Mouse (Mus musculus): Measurements from ENCODE around the gene Lmo7.

Lmo7 gene

GRCm38 (mm10) chr14:101872846-101873245 lies 143.1 kb downstream of the Lmo7 start:
- DNase-seq (ENCODE audit: low read depth, low spot score), result no peak

GRCm38 (mm10) chr14:101878346-101879049 lies 148.7 kb downstream of the Lmo7 start:
- DNase-seq (ENCODE audit: low read depth, low spot score), result no peak

GRCm38 (mm10) chr14:101879050-101879694 lies 149.4 kb downstream of the Lmo7 start:
- no peak for DNase-seq (ENCODE audit: low read depth, low spot score)

DNA sequence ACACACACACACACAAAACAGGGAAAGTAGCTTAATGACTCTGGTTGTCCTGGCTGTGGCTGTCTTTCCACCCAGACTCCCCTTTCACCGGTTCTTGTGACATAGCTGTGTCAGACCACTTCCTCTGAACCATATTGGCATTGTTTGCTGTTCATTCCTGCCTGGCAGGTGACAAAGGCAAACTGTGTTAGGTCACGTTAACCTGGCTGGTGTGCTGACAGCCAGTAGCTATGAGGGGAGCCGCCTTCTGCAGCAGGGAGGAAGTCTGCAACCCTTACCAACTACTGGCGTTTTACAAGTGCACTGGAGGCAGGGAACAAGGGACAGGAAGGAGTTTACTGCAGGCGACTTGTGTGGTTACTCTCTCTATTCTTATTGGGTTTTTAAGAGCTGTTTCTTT lies 153.2 kb downstream of the Lmo7 start:
- DNase-seq (ENCODE audit: low read depth, low spot score), result no peak

- no peak for DNase-seq (ENCODE audit: low read depth, low spot score)
Observed at GRCm38 (mm10) chr14:101883787-101884186, 154.0 kb downstream of the Lmo7 start.

DNA sequence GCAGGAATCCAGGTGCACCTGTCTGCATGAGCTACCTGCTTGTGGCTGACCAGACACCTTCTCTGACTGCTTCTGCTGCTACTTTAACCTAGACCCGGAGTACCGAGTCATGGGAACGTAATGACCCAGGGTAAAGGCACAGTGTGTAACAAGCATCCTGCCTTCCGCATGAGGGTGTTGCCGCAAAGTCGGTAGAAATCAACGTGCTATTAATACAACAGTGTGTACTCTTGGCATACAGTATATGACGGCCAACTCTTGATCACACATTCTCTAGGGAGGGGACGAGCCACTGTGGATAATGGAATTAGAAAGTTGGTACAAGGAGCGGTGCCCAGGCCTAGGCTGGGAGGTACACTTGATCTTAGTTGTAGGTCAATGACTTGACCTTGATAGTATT lies 156.6 kb downstream of the Lmo7 start:
- DNase-seq (ENCODE audit: low read depth, low spot score), result no peak

DNA sequence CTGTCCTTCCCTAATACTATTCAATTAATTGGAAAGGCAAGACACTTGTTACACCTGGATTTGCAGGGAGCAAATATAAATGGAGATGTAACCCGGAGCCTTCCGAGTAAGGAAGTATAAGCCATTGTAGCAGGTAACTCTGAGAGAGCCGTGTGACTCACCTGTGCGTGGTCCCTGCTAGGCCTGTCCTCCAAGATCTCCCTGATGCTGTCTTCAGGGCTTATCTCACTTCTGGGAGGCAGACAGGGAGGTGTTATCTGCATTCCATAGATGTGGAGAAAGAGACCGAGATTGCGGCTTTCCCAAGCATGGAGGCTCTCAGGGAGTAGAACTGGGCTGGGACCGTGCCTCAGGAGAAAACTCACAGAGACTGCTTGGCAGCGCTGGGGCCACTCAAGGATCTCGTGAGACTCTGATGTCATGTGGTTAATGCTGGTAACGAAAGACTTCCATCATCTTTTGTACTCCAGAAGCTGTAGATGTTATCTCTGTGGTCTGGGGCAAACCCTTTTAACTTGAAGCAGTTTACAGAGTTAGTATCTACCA lies 162.2 kb downstream of the Lmo7 start:
- DNase-seq (ENCODE audit: low read depth, low spot score), result no peak

GRCm38 (mm10) chr14:101892496-101892895 lies 162.7 kb downstream of the Lmo7 start:
- DNase-seq (ENCODE audit: low read depth, low spot score), result no peak

- no peak for DNase-seq (ENCODE audit: low read depth, low spot score)
Observed at GRCm38 (mm10) chr14:101893215-101893614, 163.5 kb downstream of the Lmo7 start.

- DNase-seq (ENCODE audit: low read depth, low spot score), result no peak
Observed at GRCm38 (mm10) chr14:101898250-101898649, 168.5 kb downstream of the Lmo7 start.

DNA sequence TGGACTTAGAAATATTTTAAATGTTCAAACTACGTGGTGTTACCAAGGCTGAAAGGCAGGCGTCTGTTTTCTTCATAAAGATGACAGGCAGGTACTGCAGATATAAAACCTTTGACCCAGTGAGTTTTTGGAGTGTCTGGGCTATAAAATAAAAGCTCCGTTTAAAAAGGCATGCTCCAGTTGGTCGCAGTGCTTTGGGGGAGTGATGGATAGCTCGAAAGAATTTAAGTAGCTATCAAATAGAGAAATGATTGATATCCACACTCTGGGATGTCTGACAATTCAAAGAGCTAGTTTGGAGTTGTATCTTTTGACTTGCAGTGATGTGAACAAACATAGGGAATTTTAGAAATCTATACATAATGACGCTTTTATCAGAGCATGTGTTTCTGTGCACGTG lies 171.7 kb downstream of the Lmo7 start:
- no peak for DNase-seq (ENCODE audit: low read depth, low spot score)

DNA sequence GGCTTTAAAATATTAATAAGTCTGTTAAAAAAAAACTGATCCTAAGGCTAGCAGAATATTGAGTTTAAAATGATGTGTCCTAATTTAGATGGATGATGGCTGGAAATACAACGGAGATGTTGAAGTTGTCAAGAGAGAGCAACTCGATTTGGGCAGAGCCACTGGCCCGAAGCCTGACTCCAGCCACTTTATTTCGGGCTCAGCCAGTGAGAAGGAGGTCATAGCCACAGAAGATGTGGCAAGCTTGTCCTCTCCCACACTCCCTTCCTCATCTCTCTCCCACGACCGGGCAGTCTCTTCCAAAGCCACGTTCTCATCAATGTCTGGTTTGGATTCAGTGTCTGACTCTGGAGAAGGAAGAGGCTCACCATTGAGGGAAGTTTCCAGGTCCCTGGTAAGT lies 172.2 kb downstream of the Lmo7 start:
- no peak for DNase-seq (ENCODE audit: low read depth, low spot score)

GRCm38 (mm10) chr14:101903722-101904121 lies 174.0 kb downstream of the Lmo7 start:
- no peak for DNase-seq (ENCODE audit: low read depth, low spot score)

DNA sequence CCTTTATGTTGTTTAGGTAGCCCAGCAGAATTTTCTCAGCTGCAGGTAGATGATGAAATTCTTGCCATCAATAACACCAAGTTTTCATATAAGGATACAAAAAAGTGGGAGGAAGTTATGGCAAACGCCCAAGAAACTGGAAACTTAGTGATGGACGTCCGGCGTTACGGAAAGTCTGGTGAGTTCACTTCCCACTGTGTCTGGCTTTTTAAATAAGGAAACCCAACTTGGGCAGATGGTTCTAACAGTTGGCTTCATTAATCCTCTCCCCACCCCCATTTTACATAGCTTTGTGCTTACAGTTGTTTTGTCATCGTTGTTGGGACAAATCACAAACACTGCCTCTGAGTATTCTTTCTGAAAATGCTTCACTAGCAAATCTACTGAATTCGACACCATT lies 182.2 kb downstream of the Lmo7 start:
- no peak for DNase-seq (ENCODE audit: low read depth, low spot score)

DNA sequence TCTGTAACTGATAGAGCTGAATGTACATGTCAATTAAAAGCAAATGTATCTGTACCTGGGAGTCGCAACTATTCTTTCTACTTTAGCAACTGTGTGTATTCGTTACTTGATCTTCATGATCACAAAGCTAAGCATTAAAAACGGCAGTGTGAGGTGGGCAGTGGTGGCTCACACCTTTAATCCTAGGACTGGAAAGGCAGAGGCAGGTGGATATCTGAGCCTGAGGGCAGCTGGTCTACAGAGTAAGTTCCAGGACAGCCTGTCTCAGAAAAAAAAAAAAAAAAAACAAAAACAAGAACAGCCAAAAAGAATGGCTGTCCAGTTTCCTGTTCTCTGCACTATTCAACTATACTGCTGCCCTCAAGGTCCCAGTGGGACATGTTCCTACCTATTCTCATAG lies 182.6 kb downstream of the Lmo7 start:
- DNase-seq (ENCODE audit: low read depth, low spot score), result no peak

DNA sequence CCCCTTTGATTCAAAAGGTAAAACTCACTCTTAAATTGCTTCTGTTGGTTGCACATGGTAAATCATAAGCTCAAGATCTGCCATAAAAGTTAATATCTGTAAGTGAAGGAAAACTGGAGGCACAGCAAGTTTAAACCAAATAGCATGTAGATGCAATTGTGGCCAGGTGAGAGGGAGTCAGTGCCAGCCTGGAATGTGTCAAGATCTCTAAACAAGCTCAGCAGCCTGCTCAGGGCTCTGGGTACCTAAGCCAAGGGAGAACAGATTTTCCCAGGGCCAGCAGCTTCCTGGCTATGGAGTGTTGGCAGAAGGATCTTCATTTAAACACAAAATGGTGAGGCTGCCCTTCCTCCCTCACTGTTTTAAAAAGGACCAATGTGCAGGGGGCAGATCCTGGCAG lies 184.6 kb downstream of the Lmo7 start:
- no peak for DNase-seq (ENCODE audit: low read depth, low spot score)

DNA sequence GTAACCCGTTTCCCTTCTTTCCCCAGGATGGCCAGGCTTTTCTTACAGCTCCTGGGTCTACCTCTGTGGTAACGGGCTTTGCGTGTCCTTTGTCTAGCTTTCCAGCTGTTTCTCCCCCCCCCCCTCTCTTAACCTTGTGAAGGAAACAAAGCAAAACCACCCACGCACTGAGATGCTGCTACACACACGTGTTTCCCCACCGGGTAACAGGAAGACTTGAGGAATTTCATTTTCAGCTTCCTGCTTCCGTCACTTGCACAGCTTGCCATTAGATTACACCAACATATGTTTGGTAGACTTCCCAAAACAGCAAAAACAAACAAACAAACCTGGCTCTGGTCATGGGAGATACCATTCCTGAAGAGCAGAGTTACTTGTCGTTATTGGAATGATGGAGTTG lies 186.1 kb downstream of the Lmo7 start:
- no peak for DNase-seq (ENCODE audit: low read depth, low spot score)

DNA sequence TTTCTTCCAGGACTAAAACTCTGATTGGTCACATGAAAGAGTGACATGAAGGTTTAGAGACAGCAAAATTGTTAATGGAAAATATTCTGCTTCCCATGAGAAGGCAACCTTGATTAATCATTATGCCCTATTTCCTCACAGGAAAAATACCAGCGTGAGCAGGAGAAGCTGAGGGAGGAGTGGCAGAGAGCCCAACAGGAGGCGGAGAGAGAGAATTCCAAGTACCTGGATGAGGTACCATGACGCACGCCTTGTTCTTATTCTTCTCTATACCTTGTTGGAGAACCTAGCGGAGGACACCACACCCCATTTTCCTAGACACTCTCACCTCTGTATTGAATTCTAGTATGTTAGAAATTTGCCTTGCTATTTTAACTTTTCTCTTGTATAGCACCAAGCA lies 188.7 kb downstream of the Lmo7 start:
- no peak for DNase-seq (ENCODE audit: low read depth, low spot score)

DNA sequence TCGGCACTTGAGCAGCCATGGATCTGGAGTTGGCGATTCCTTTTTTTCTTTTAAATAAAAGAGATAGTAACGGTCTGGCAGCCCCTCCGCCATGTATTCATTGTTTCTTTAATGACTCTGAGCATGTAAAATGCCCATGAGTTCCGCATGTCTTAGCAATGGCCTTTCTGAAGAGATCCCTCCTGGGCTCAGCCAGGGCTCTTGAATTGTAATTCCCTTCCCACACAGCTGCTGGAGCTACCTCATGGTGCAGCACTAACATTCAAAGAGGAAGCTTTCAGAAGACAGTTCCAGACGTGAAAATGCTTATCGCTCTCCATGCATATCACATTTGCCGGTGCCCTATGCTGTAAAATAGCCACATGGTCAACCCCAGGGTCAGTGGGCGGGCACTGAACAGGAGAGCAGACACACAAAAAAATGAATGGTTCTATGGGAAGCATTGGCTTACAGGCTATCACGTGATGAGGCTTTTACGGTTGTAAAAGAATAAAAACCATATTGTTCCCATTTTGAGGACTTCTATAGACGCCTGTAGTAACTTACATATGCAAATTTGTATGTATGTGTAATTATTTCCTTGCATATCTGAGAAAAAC lies 198.0 kb downstream of the Lmo7 start:
- no peak for DNase-seq (ENCODE audit: low read depth, low spot score)

GRCm38 (mm10) chr14:101930576-101931447 lies 201.1 kb downstream of the Lmo7 start:
- DNase-seq (ENCODE audit: low read depth, low spot score), result no peak

- DNase-seq (ENCODE audit: low read depth, low spot score), result no peak
Observed at GRCm38 (mm10) chr14:101931448-101931750, 201.6 kb downstream of the Lmo7 start.

- no peak for DNase-seq (ENCODE audit: low read depth, low spot score)
Observed at GRCm38 (mm10) chr14:101933551-101933950, 203.8 kb downstream of the Lmo7 start.
